Mouse (Mus musculus): ENCODE measurements around the gene Gm49321. TPM values are rescaled to one million over a fixed set of nuclear protein-coding genes. Genes with fewer than 3 reads are reported as not detected.

Gene Gm49321
- polyA plus RNA-seq, 1 experiment, result not detected

DNA sequence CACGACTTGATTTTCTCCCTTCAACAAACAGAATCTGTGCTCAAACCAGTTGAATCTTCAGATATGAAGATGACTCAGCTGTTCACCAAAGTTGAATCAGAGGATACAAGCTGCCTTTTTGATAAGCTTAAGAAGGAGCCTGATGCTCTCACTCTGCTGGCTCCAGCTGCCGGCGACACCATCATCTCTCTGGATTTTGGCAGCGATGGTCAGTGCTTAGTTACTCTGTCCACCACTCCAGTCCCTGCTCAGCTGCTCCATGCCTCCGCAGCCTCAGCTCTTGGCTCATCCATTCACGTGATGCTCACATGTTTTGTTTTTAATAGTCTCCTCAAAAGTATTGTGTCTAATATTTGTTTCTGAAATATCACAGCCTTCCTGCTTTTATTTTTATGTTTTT, 2.1 kb downstream of the Gm49321 start:
- Histone ChIP-seq H3K36me3 (ENCODE audit: control insufficient read depth, insufficient read depth) (peaks cover 79% of the 10 kb centered on the region), H3ac (ENCODE audit: control insufficient read depth, insufficient read length) (no peak overlapping the region)
- TF ChIP-seq E2F4 (IDR thresholded peaks at IDR 0.05; ENCODE audit: insufficient read depth), result no peak
- TF ChIP-seq MYOD1 (IDR thresholded peaks at IDR 0.05; ENCODE audit: control insufficient read depth in 1 of 3, insufficient read length in 2 of 3, low read depth in 2 of 3), result no peak
- no peak for TF ChIP-seq CEBPB (IDR thresholded peaks at IDR 0.05; ENCODE audit: insufficient read depth, poor library complexity, severe bottlenecking)
- TF ChIP-seq USF1 (IDR thresholded peaks at IDR 0.05; ENCODE audit: low read depth), result no peak
- no peak for TF ChIP-seq SRF (IDR thresholded peaks at IDR 0.05; ENCODE audit: control insufficient read depth, insufficient read length, low read depth)
- no peak for TF ChIP-seq POLR2A (IDR thresholded peaks at IDR 0.05; ENCODE audit: insufficient read length, low read depth)
- no peak for TF ChIP-seq TCF12 (IDR thresholded peaks at IDR 0.05; ENCODE audit: insufficient read depth, poor library complexity, severe bottlenecking)
- TF ChIP-seq REST (IDR thresholded peaks at IDR 0.05; ENCODE audit: insufficient read depth, insufficient read length), result no peak
- TF ChIP-seq MAX (IDR thresholded peaks at IDR 0.05; ENCODE audit: low read depth), result no peak
- no peak for TF ChIP-seq POLR2AphosphoS2 (IDR thresholded peaks at IDR 0.05; ENCODE audit: insufficient read length, low read depth)
- no peak for TF ChIP-seq TCF3 (IDR thresholded peaks at IDR 0.05; ENCODE audit: insufficient read length, low read depth)
- TF ChIP-seq MYOG (IDR thresholded peaks at IDR 0.05; ENCODE audit: control insufficient read depth in 1 of 3, insufficient read depth in 1 of 3, insufficient read length in 2 of 3, low read depth in 2 of 3), result no peak

GRCm38 (mm10) chr12:73948415-73948814, 11.0 kb downstream of the Gm49321 start:
- Histone ChIP-seq H3ac (ENCODE audit: control insufficient read depth, insufficient read length) (no peak overlapping the region), H3K4me2 (ENCODE audit: low read depth) (no peak overlapping the region), H3K79me2 (ENCODE audit: control insufficient read depth, insufficient read depth) (no peaks in the 10 kb centered on the region), H3K4me3 (no peak overlapping the region), H3K27me3 (ENCODE audit: control insufficient read depth, insufficient read depth, insufficient read length) (no peaks in the 10 kb centered on the region), H3K36me3 (ENCODE audit: control insufficient read depth, insufficient read depth) (peaks cover 56% of the 10 kb centered on the region)
- TF ChIP-seq TCF3 (IDR thresholded peaks at IDR 0.05; ENCODE audit: insufficient read length, low read depth) (no peak), REST (IDR thresholded peaks at IDR 0.05; ENCODE audit: insufficient read depth, insufficient read length) (no peak), SRF (IDR thresholded peaks at IDR 0.05; ENCODE audit: control insufficient read depth, insufficient read length, low read depth) (no peak), POLR2AphosphoS2 (IDR thresholded peaks at IDR 0.05; ENCODE audit: insufficient read length, low read depth) (no peak), TCF12 (IDR thresholded peaks at IDR 0.05; ENCODE audit: insufficient read depth, poor library complexity, severe bottlenecking) (no peak), POLR2A (IDR thresholded peaks at IDR 0.05; ENCODE audit: insufficient read length, low read depth) (no peak), E2F4 (IDR thresholded peaks at IDR 0.05; ENCODE audit: insufficient read depth) (no peak), MAX (IDR thresholded peaks at IDR 0.05; ENCODE audit: low read depth) (no peak), CEBPB (IDR thresholded peaks at IDR 0.05; ENCODE audit: insufficient read depth, poor library complexity, severe bottlenecking) (no peak), MYOD1 (IDR thresholded peaks at IDR 0.05; ENCODE audit: control insufficient read depth in 1 of 3, insufficient read length in 2 of 3, low read depth in 2 of 3) (no peak), MYOG (IDR thresholded peaks at IDR 0.05; ENCODE audit: control insufficient read depth in 1 of 3, insufficient read depth in 1 of 3, insufficient read length in 2 of 3, low read depth in 2 of 3) (no peak), USF1 (IDR thresholded peaks at IDR 0.05; ENCODE audit: low read depth) (no peak)

More for the DNA sequence above, 2.1 kb downstream of the Gm49321 start:
- H3K4me3 ChIP-seq, result no peak overlapping the region
- no peaks in the 10 kb centered on the region for H3K79me2 ChIP-seq (ENCODE audit: control insufficient read depth, insufficient read depth)
- H3K27me3 ChIP-seq (ENCODE audit: control insufficient read depth, insufficient read depth, insufficient read length), result no peaks in the 10 kb centered on the region
- H3K4me2 ChIP-seq (ENCODE audit: low read depth), result no peak overlapping the region

DNA sequence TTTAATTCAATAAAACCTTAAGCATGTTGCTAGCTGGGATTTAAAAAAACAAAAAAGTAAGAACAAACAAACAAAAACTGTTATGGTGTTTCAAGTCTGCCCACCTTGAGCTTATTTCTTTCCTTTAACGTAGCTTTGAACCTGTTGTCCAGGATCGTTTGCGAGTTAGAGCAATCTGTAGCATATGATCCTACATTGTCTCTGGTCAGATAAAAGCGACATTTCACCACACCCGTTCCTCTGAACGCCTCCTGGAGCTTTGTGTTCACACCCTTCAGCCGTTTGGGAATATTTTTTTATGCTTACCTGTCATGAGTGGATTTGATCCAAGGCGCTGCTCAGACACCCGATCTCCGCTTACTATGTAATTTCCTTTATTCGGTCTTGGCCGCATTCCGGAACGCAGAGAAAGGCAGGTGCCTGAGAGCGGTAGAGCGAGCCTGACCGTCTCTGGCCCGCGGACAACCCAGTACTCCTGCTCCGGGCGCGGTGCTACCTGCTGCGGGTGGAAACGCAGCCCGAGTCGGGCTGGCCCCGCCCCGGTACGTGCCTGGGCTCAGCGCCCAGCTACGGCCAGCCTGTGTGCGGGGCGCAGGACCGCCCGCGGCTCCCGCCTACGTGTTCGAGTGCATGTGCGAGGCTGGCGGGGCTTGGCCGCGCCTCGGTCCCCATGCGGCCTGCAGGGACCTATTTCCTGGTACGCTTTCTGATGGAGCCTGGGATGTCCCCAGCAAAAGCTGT, 12.0 kb downstream of the Gm49321 start:
- H3K27me3 ChIP-seq (ENCODE audit: control insufficient read depth, insufficient read depth, insufficient read length), result no peaks in the 10 kb centered on the region
- no peak overlapping the region for H3K4me2 ChIP-seq (ENCODE audit: low read depth)
- no peaks in the 10 kb centered on the region for H3K79me2 ChIP-seq (ENCODE audit: control insufficient read depth, insufficient read depth)
- TF ChIP-seq POLR2AphosphoS2 (IDR thresholded peaks at IDR 0.05; ENCODE audit: insufficient read length, low read depth) (peak; percentile 82), POLR2A (IDR thresholded peaks at IDR 0.05; ENCODE audit: insufficient read length, low read depth) (peak; percentile 33), MYOD1 (IDR thresholded peaks at IDR 0.05; ENCODE audit: control insufficient read depth in 1 of 3, insufficient read length in 2 of 3, low read depth in 2 of 3) (no peak), TCF3 (IDR thresholded peaks at IDR 0.05; ENCODE audit: insufficient read length, low read depth) (no peak), REST (IDR thresholded peaks at IDR 0.05; ENCODE audit: insufficient read depth, insufficient read length) (no peak), SRF (IDR thresholded peaks at IDR 0.05; ENCODE audit: control insufficient read depth, insufficient read length, low read depth) (no peak), CEBPB (IDR thresholded peaks at IDR 0.05; ENCODE audit: insufficient read depth, poor library complexity, severe bottlenecking) (no peak), E2F4 (IDR thresholded peaks at IDR 0.05; ENCODE audit: insufficient read depth) (no peak), MAX (IDR thresholded peaks at IDR 0.05; ENCODE audit: low read depth) (no peak)
- H3K36me3 ChIP-seq (ENCODE audit: control insufficient read depth, insufficient read depth), result peaks cover 45% of the 10 kb centered on the region
- H3ac ChIP-seq (ENCODE audit: control insufficient read depth, insufficient read length), result no peak overlapping the region
- no peak overlapping the region for H3K4me3 ChIP-seq

GRCm38 (mm10) chr12:73952879-73953278, 15.4 kb downstream of the Gm49321 start:
- peaks cover 13% of the 10 kb centered on the region for H3K36me3 ChIP-seq (ENCODE audit: control insufficient read depth, insufficient read depth)
- no peaks in the 10 kb centered on the region for H3K27me3 ChIP-seq (ENCODE audit: control insufficient read depth, insufficient read depth, insufficient read length)

More at GRCm38 (mm10) chr12:73952879-73953278, 15.4 kb downstream of the Gm49321 start:
- no peak for TF ChIP-seq TCF3 (IDR thresholded peaks at IDR 0.05; ENCODE audit: insufficient read length, low read depth)
- no peak for TF ChIP-seq SRF (IDR thresholded peaks at IDR 0.05; ENCODE audit: control insufficient read depth, insufficient read length, low read depth)
- no peak for TF ChIP-seq MAX (IDR thresholded peaks at IDR 0.05; ENCODE audit: low read depth)
- TF ChIP-seq CEBPB (IDR thresholded peaks at IDR 0.05; ENCODE audit: insufficient read depth, poor library complexity, severe bottlenecking), result no peak
- no peak for TF ChIP-seq POLR2A (IDR thresholded peaks at IDR 0.05; ENCODE audit: insufficient read length, low read depth)
- Histone ChIP-seq H3K4me2 (ENCODE audit: low read depth) (no peak overlapping the region), H3ac (ENCODE audit: control insufficient read depth, insufficient read length) (no peak overlapping the region), H3K4me3 (no peak overlapping the region), H3K79me2 (ENCODE audit: control insufficient read depth, insufficient read depth) (no peaks in the 10 kb centered on the region)

Measured in myocyte (in vitro differentiated cells).